Mouse (Mus musculus): ENCODE measurements around the gene Trip10.
A peak's percentile ranks its signal among the peaks of the same experiment; 100 is the strongest.

The Trip10 gene

GRCm38 (mm10) chr17:57234254-57234928 lies 14.9 kb upstream of the Trip10 start:
- no peak for DNase-seq (ENCODE audit: low spot score in 2 of 2)

- DNase-seq (ENCODE audit: low spot score in 2 of 2) = no peak
These were observed 13.5 kb upstream of the Trip10 start for GRCm38 (mm10) chr17:57235803-57236202.

DNA sequence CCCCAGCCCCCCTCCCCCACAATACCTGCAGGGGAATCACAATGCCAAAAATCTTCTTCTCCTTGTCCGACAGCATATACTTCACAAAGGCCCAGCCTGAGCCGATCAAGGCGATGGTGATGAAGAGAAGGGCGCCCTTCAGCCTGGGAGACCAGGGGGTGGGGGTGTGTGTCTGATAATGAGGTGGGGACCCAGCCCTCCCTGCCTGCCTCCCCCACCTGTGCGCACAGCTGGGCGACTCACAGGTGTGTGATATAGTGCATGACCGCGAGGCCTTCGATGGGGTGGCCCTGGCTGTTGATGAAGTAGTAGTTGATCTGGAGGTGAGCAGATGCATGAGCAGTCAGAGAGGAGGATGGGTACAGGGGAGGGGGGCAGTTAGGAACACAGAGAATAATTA lies 12.1 kb upstream of the Trip10 start:
- no peak for DNase-seq (ENCODE audit: low spot score in 2 of 2)

GRCm38 (mm10) chr17:57243650-57244370 lies 5.4 kb upstream of the Trip10 start:
- no peak for DNase-seq (ENCODE audit: low spot score in 2 of 2)

GRCm38 (mm10) chr17:57245311-57245929 lies 3.8 kb upstream of the Trip10 start:
- no peak for DNase-seq (ENCODE audit: low spot score in 2 of 2)

DNA sequence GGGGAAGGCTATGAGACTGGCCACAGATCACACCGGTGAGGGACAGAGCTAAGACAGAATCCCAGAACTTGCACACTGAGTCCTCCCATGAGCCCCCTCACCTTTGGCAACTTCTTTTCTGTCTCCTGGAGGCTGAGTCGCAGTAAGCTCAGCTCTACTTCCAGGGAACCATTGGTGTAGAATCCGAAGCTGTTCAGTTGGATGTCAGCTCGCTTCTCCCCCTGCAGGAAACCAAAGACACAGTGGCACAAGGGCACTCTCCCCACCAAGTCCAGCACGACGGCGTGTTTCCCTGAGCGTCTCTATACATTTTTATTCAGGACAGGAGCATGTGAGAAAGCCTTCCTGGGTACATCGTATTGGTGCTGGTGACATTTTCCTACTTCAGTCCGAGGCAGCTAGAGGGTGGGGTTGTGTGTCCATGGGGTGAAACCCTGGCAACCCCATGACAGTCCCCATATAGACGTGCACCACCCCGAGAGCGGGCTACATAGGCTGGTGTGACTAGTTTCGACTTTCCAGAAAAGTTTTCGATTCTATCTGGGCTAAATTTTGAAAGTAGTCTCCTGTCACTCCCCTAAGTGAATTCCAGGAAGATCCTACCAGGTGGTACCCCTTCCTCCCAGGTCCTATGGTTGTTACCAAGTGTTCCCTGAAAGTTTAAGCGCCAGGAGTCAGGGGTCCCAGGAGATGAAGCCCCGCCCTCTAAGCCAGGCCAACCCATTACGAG lies 2.4 kb upstream of the Trip10 start:
- DNase-seq (ENCODE audit: low spot score in 2 of 2) = no peak

GRCm38 (mm10) chr17:57247393-57248200 lies 1.7 kb upstream of the Trip10 start:
- peak; percentile 82 to 92 for DNase-seq (ENCODE audit: low spot score in 2 of 2)

- peak; percentile 77 for DNase-seq (ENCODE audit: low spot score in 2 of 2)
These were observed 1.0 kb upstream of the Trip10 start, which contains the start of gene Gpr108 for GRCm38 (mm10) chr17:57248201-57248699. Gene Gpr108 (minus strand): TSS chr17:57248446.

DNA sequence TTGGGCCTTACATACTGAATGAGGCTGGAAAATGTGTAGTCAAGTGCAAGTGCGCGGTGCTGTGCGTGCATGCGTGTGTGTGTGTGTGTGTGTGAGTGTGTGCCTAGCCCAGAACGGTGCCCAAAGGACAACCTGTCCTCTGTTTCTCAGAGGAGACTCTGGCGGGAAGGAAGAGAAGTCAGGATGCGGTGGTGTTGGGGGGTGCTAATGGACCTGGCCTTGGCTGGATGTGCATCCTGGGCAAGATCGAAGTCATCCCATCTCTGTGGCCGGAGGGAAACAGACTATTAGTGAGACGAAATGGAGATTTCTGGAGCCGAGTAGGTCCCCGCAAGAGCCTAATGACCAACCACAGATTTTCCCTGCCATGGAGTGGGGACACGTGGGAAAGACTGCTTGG lies 484 bp upstream of the Trip10 start:
- DNase-seq (ENCODE audit: low spot score in 2 of 2) = no peak

GRCm38 (mm10) chr17:57250461-57251160 lies 1.4 kb downstream of the Trip10 start:
- no peak for DNase-seq (ENCODE audit: low spot score in 2 of 2)

DNA sequence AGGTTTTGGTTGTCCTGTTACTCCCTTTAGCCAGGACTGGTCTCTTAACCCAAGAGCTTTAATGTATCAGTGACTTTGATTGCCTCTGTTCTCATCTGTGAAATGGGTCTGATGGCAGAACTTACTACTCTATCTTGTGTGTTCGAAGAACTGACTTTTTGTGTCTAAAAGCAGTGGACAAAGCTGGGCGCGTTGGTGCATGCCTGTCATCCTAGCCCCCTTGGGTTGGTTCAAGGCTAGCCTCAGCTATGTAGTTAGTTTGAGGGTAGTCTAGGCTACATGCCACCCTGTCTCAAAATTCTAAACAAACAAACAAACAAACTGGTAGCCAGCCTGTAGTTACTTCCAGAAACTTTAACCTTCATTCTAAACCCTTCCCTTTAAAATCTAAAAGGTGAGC lies 2.2 kb downstream of the Trip10 start:
- DNase-seq (ENCODE audit: low spot score in 2 of 2) = no peak

DNA sequence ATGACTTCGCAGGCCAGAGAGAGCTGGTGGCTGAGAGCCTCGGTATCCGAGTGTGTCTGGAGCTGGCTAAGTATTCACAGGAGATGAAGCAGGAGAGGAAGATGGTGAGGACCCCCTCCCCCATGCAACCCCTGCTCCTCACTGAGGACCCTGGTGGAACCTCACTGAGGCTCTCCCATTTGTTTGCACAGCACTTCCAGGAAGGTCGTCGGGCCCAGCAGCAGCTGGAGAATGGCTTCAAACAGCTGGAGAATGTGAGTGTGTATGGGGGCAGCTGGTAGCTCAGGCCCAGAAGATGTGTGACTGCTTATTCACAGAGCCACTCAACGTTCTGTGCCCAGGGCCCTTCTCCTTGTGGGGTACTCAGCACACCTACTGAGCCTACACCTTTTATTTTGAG lies 4.1 kb downstream of the Trip10 start:
- DNase-seq (ENCODE audit: low spot score in 2 of 2) = no peak

GRCm38 (mm10) chr17:57255354-57255753 lies 6.1 kb downstream of the Trip10 start:
- DNase-seq (ENCODE audit: low spot score in 2 of 2) = no peak

DNA sequence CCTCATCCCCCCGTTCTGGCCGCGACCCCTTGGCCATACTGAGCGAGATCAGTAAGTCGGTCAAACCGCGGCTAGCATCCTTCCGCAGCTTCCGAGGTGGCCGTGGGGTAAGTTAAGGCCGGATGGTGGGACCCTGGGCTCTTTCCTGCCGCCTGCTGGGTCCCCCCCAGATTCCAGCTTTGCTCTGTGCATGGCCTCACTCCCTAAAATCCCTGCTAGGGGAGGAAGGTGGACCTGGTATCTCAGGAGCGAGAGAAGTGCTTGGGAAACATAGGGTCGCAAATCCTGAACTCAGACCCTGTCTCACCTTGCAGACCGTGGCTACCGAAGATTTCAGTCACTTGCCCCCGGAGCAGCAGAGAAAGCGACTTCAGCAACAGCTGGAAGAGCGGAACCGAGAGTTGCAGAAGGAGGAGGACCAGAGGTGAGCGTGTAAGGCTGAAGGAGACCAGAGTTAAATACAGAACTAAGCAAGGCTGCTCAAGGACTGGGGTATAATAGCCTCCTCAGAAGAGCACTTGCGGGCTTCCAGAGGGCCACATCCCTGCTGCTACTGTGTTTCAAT lies 7.7 kb downstream of the Trip10 start:
- DNase-seq (ENCODE audit: low spot score in 2 of 2) = no peak

- no peak for DNase-seq (ENCODE audit: low spot score in 2 of 2)
These were observed 8.9 kb downstream of the Trip10 start for GRCm38 (mm10) chr17:57258191-57258590.

GRCm38 (mm10) chr17:57259742-57260141 lies 10.5 kb downstream of the Trip10 start:
- DNase-seq (ENCODE audit: low spot score in 2 of 2) = no peak

- DNase-seq (ENCODE audit: low spot score in 2 of 2) = no peak
These were observed 11.1 kb downstream of the Trip10 start for GRCm38 (mm10) chr17:57260351-57260750.

GRCm38 (mm10) chr17:57261286-57261685 lies 12.0 kb downstream of the Trip10 start:
- no peak for DNase-seq (ENCODE audit: low spot score in 2 of 2)

- DNase-seq (ENCODE audit: low spot score in 2 of 2) = no peak
These were observed 12.5 kb downstream of the Trip10 start for GRCm38 (mm10) chr17:57261796-57262195.

- DNase-seq (ENCODE audit: low spot score in 2 of 2) = no peak
These were observed 13.8 kb downstream of the Trip10 start for GRCm38 (mm10) chr17:57262901-57263550.
